Mouse (Mus musculus): ENCODE measurements around the gene Anln. TPM values are rescaled to one million over a fixed set of nuclear protein-coding genes. Genes with fewer than 3 reads are reported as not detected.
"Not testable (repeated sequence)": the region's sequence is repeated elsewhere in the genome, so short reads cannot be mapped to it uniquely, and the experiment has no call there.

Anln gene
- polyA plus RNA-seq, 1 experiment from 2014 or later = 23.1 TPM

DNA sequence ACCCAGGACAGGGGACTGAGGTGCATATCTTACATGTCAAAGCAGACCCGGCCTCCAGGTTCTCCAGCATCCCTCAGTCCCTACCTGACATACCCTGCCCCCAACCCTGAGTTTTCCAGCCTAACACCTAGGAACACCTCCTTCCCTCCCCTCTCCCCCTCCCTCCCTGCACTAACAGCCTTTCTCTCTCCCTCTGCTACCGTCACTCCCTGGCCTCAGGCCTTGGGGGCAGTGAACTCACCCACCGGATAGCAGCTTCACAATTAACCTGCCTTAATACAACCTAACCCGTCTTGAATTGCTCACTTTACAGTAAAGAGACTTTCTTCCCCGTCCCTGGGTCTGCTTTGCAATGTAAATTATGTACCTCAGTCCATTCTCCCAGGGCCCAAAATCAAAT lies 35.1 kb downstream of the Anln start:
- Histone ChIP-seq H3K36me3 (ENCODE audit: poor library complexity, severe bottlenecking) (peaks cover 51% of the 10 kb centered on the region), H3K9ac (no peak overlapping the region), H3K4me2 (no peak overlapping the region), H3K27ac (no peak overlapping the region), H3K4me1 (no peaks in the 10 kb centered on the region), H3K9me3 (replicated peaks) (no peaks in the 10 kb centered on the region), H3K27me3 (no peaks in the 10 kb centered on the region), H3K4me3 (no peak overlapping the region)
- 84% methylated on average over 5 of the region's 5 CpGs for WGBS
- no peak for ATAC-seq

DNA sequence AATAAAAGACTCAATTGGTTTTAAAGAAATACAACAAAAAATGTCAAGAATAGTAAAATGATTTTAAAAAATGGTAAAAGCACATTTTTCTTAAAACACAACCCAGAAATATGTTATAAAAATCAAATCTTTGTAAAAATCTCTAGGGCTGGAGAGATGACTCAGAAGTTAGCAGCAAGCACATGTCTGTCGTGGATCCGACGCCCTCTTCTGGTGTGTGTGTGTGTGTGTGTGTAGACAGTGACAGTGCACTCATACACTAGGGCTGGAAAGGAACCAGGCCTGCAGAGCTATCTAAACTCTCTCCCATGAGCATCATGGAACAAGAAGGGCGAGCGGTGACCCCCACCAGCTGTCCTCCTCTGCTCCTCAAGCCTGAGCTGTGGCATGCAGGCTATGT lies 35.5 kb downstream of the Anln start:
- Histone ChIP-seq H3K4me1 (no peaks in the 10 kb centered on the region), H3K4me3 (no peak overlapping the region), H3K27me3 (no peaks in the 10 kb centered on the region), H3K36me3 (ENCODE audit: poor library complexity, severe bottlenecking) (peaks cover 47% of the 10 kb centered on the region), H3K9me3 (replicated peaks) (no peaks in the 10 kb centered on the region), H3K9ac (no peak overlapping the region), H3K4me2 (no peak overlapping the region), H3K27ac (no peak overlapping the region)
- no peak for ATAC-seq
- 97% methylated on average over 5 of the region's 5 CpGs for WGBS

DNA sequence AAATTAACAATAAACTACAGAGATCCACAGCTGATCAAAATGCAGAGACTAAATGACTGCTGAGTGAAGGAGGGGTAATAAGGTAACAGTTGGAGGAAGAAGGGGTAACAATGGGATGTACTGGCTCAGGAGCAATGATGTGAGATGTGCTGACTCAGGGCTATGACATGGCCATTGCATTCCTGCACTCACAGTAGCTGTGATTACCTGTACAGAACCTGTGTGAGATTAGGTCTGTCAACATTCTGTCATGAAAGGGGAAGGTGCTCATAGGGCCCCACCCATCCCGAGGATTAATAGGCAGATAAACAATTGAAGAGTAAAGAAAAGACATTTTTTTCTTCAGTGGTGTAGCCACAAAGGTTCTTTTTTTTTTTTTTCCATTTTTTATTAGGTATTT lies 48.7 kb downstream of the Anln start:
- H3K36me3 ChIP-seq (ENCODE audit: poor library complexity, severe bottlenecking) = peaks cover 73% of the 10 kb centered on the region
- H3K4me3 ChIP-seq = no peak overlapping the region
- H3K4me2 ChIP-seq = no peak overlapping the region
- WGBS = 78% methylated on average over 1 of the region's 1 CpGs
- no peaks in the 10 kb centered on the region for H3K9me3 ChIP-seq (replicated peaks)
- no peak overlapping the region for H3K9ac ChIP-seq
- no peaks in the 10 kb centered on the region for H3K4me1 ChIP-seq
- no peaks in the 10 kb centered on the region for H3K27me3 ChIP-seq
- no peak for ATAC-seq
- no peak overlapping the region for H3K27ac ChIP-seq

DNA sequence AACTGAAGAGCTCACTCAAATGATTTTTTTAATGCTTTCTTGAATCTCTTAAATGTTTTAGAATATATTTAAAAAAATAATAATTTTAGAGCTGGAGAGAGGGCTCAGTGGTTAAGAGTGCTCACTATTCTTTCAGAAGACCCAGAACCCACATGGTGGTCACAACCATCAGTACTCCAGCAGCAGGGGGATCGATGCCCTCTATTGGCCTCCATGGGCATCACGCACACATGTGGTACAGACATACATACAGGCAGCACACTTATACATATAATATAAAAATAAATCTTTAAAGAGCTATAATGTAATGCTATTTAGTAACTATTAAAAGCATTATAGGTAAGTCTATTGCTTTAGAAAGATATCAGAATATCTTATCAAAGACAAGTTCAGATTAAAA lies 51.8 kb downstream of the Anln start:
- Histone ChIP-seq H3K27me3 (no peaks in the 10 kb centered on the region), H3K4me1 (no peaks in the 10 kb centered on the region), H3K4me3 (no peak overlapping the region), H3K9ac (no peak overlapping the region), H3K36me3 (ENCODE audit: poor library complexity, severe bottlenecking) (peaks cover 79% of the 10 kb centered on the region), H3K27ac (no peak overlapping the region), H3K9me3 (replicated peaks) (no peaks in the 10 kb centered on the region), H3K4me2 (no peak overlapping the region)
- no peak for ATAC-seq
- 100% methylated on average over 2 of the region's 2 CpGs for WGBS

DNA sequence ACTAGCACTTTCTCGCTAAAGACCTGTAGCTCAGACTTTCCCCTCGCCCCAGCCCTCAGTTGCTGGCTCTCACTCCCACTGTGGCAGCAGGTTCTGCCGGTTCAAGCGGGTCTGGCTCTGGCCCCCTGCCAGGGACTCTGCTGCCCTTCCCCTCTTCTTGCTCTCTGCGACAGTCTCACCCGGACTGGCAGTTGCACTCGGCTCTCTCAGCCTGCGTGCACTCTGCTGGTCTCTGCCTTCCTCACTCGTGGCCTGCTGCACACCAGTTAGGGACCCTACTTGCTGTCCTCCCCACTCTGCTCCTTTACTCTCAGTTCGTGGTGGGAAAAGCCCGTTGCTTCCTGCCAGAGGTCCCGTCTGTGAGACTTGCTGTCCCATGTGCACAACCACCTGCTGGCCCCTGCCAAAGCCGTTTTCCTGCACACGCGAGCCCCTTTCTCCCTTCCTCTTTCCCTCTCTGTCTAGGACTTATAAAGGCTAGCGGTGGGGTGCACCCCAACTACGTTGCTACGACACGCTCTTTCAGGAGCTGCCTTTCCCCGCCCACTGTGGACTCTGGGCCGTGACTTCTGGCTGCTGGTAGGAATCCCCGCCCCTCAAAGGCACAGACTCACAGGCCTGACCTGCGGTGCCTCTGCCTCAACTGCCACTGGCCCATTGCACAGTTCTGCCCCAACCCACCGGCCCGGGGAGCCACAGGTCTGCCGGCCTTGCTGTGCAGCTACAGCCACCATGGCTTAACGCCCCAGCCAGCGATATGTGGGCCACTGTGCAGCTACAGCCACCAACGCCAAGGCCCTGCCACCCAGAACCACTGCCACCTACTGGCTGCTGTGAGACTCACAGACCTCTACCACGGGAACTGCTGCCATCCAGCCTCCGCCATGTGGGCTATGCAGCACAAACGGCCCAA lies 61.3 kb downstream of the Anln start:
- H3K27me3 ChIP-seq = no peaks in the 10 kb centered on the region
- H3K9ac ChIP-seq = peak overlapping the region; percentile 65
- ATAC-seq = peak; percentile 93
- H3K36me3 ChIP-seq (ENCODE audit: poor library complexity, severe bottlenecking) = peaks cover 15% of the 10 kb centered on the region
- peak overlapping the region; percentile 50 for H3K4me3 ChIP-seq
- no peaks in the 10 kb centered on the region for H3K9me3 ChIP-seq (replicated peaks)
- under 1% methylated on average over 32 of the region's 32 CpGs for WGBS
- peaks cover 14% of the 10 kb centered on the region for H3K4me1 ChIP-seq
- H3K27ac ChIP-seq = no peak overlapping the region
- peak overlapping the region; percentile 87 for H3K4me2 ChIP-seq

DNA sequence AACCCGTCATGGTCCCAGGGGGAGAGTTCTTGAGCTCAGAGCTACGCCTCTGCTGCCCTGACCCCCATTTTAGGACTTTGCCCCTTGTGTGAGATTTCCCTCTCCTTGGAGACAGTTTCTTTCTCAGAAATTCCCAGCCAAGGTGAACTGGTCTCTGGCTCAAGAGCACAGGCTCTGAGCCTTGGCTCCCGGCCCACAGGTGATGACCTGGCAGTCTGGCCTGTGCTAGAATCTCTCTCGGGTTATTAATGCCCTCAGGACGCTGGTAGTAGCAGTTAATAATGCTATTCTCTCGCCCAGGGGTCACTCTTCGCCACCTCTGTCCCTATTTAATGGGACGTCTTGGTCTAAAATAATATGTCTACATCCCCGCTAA lies 61.9 kb downstream of the Anln start:
- 16% methylated on average over 9 of the region's 9 CpGs for WGBS
- H3K4me3 ChIP-seq = peak overlapping the region; percentile 50
- peak overlapping the region; percentile 65 for H3K9ac ChIP-seq
- no peaks in the 10 kb centered on the region for H3K9me3 ChIP-seq (replicated peaks)
- peaks cover 14% of the 10 kb centered on the region for H3K4me1 ChIP-seq
- H3K27ac ChIP-seq = no peak overlapping the region
- no peak for ATAC-seq
- H3K36me3 ChIP-seq (ENCODE audit: poor library complexity, severe bottlenecking) = peaks cover 11% of the 10 kb centered on the region
- peak overlapping the region; percentile 87 for H3K4me2 ChIP-seq
- H3K27me3 ChIP-seq = no peaks in the 10 kb centered on the region

GRCm38 (mm10) chr9:22324579-22324978 lies 64.4 kb downstream of the Anln start:
- Histone ChIP-seq H3K27me3 (no peaks in the 10 kb centered on the region), H3K9ac (no peak overlapping the region), H3K36me3 (ENCODE audit: poor library complexity, severe bottlenecking) (no peaks in the 10 kb centered on the region), H3K9me3 (replicated peaks) (no peaks in the 10 kb centered on the region), H3K4me1 (peaks cover 14% of the 10 kb centered on the region), H3K4me2 (no peak overlapping the region), H3K27ac (no peak overlapping the region), H3K4me3 (no peak overlapping the region)
- WGBS = 92% methylated on average over 1 of the region's 1 CpGs
- no peak for ATAC-seq

DNA sequence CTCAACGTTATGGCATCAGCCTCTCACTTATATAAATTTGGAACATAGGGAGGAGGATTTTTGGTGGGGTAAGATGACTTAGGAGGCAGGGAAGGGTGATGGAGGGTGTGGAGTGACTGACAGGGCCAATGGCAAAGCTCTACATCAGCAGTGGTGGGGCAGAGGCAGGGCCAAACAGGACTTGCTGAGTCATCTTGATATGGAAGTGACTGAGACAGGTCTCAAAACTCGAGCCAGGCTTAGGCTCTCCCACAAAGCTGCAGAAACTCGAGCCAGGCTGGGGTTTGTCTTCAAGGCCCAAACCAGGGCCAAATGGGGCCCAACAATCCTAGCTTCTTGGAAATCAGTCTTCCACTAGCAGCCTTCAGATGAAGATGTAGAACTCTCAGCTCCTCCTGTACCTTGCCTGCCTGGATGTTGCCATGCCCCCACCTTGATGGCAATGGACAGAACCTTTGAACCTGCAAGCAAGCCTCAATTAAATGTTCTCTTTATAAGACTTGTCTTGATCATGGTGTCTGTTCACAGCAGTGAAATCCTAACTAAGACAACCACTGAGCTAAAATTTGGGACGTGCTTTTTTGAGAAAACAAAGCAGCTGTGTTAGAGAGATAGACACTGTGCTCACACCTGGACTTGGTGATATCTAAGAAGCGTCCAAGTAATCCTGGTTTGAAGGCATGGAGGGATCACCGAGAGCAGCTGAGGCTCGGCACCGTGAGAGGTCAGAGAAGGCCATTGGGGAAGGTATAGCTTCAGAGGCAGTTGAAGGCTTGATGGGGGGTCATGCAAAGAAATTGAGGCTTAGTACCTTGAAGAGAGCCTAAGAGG lies 66.4 kb downstream of the Anln start:
- no peaks in the 10 kb centered on the region for H3K36me3 ChIP-seq (ENCODE audit: poor library complexity, severe bottlenecking)
- 88% methylated on average over 8 of the region's 8 CpGs for WGBS
- no peaks in the 10 kb centered on the region for H3K27me3 ChIP-seq
- H3K4me1 ChIP-seq = peaks cover 7% of the 10 kb centered on the region
- 0 out of 2 replicates have a peak, but pooled peaks cover 1% of the 10 kb centered on the region for H3K9me3 ChIP-seq (replicated peaks)
- no peak overlapping the region for H3K4me2 ChIP-seq
- H3K27ac ChIP-seq = no peak overlapping the region
- no peak for ATAC-seq
- H3K9ac ChIP-seq = no peak overlapping the region
- no peak overlapping the region for H3K4me3 ChIP-seq

- Histone ChIP-seq H3K9ac (no peak overlapping the region), H3K36me3 (ENCODE audit: poor library complexity, severe bottlenecking) (no peaks in the 10 kb centered on the region), H3K4me2 (no peak overlapping the region), H3K27ac (no peak overlapping the region), H3K4me3 (no peak overlapping the region), H3K27me3 (no peaks in the 10 kb centered on the region), H3K9me3 (replicated peaks) (0 out of 2 replicates have a peak, but pooled peaks cover 6% of the 10 kb centered on the region), H3K4me1 (no peaks in the 10 kb centered on the region)
- 97% methylated on average over 1 of the region's 1 CpGs for WGBS
- ATAC-seq = no peak
Measured at GRCm38 (mm10) chr9:22319109-22319508, 69.9 kb downstream of the Anln start.

DNA sequence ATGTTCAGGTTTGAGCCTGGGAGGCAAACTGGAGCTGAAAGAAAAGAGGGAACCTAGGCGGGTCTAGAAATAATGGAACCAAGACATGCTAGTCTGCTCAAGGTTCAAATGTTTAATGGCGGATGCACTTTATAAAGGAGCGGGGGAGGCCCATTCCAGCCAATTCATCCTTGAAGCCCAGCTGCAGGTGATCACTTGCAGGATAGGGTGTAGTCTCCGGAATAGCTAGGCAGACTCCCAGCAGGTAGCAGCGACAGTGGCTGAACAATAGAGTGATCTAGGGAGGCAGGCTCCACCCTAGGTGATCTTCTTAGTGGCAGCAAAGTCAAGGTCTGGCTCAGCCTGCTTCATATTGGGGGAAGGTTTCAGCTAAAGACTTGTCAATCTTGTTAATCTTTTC lies 72.9 kb downstream of the Anln start:
- not testable (repeated sequence) for H3K4me1 ChIP-seq; H3K27ac ChIP-seq; ATAC-seq; H3K4me3 ChIP-seq; H3K4me2 ChIP-seq; H3K36me3 ChIP-seq (ENCODE audit: poor library complexity, severe bottlenecking); H3K9ac ChIP-seq; H3K9me3 ChIP-seq (replicated peaks); H3K27me3 ChIP-seq
- 64% methylated on average over 5 of the region's 5 CpGs for WGBS

DNA sequence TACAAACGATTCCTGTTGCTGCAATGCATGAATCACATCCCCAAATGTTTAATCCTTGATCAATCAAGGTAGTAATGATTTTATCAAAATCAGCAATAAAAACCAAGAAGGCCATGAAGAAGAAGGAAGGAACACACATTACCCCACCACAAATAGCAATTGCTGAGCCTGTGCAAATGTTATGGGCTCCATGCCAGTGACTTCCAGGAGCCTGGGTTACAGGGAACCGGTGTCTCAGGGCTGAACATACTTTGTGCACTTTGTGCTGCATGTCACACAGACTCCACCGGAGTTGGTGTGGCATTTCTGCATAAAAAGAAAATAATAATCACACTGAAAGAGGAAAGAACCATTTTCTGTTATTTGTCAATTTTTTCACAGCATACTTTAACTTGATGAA lies 74.9 kb downstream of the Anln start:
- 84% methylated on average over 3 of the region's 3 CpGs for WGBS
- ATAC-seq = no peak
- Histone ChIP-seq H3K4me1 (no peaks in the 10 kb centered on the region), H3K9ac (no peak overlapping the region), H3K27ac (no peak overlapping the region), H3K4me2 (no peak overlapping the region), H3K27me3 (no peaks in the 10 kb centered on the region), H3K4me3 (no peak overlapping the region), H3K9me3 (replicated peaks) (peaks cover 6% of the 10 kb centered on the region; the same call in 1 of the 2 replicates), H3K36me3 (ENCODE audit: poor library complexity, severe bottlenecking) (no peaks in the 10 kb centered on the region)

DNA sequence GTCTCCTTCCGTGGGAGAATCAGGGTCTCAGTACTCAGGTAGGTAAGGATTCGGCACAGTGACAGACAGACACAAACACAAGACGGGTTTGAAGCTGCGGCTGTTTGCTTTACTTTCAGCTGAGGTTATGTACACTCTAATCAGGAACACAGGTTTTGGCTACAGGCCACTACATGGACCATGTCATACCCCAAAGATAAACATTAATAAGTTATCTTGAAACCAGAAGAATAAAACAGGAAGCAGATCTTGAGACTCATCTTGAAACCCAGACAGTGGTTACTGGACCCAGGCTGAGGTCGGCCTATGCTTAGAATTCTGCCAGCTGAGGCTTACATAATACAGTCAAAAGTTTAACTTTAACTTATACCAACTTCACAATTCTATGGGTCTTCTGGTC lies 75.8 kb downstream of the Anln start:
- no peaks in the 10 kb centered on the region for H3K4me1 ChIP-seq
- 89% methylated on average over 5 of the region's 5 CpGs for WGBS
- H3K27me3 ChIP-seq = no peaks in the 10 kb centered on the region
- H3K9ac ChIP-seq = no peak overlapping the region
- H3K4me3 ChIP-seq = no peak overlapping the region
- no peak for ATAC-seq
- no peaks in the 10 kb centered on the region for H3K36me3 ChIP-seq (ENCODE audit: poor library complexity, severe bottlenecking)
- H3K9me3 ChIP-seq (replicated peaks) = peaks cover 6% of the 10 kb centered on the region; the same call in 1 of the 2 replicates
- no peak overlapping the region for H3K4me2 ChIP-seq
- no peak overlapping the region for H3K27ac ChIP-seq
